In genomic region chr15:44050565-44051274, GRCm38 (mm10) we compare ENCODE assay signal across 25 mouse cellular contexts.
A peak's percentile ranks its signal among the peaks of the same experiment; 100 is the strongest.
DNase-seq lines count a peak whose midpoint lies in the region; ATAC-seq and TF ChIP-seq lines count a peak whose summit lies in the region.
"Had no signal": no experiment of that assay in that cellular context is flagged by ENCODE, and none has a peak within 500 bp of the region (broad histone marks: within the 10 kb centered on the region; RNA-seq: fewer than 3 reads in every experiment).

No protein-coding gene starts in this region.

- H3K9me3 ChIP-seq in forebrain, embryonic 16.5 days (ENCODE audit: control insufficient read depth, low read length): no peaks in the 10 kb centered on the region
- no peaks in the 10 kb centered on the region for H3K9me3 ChIP-seq in forebrain, embryonic 11.5 days (ENCODE audit: control insufficient read depth, low read length)
- H3K9me3 ChIP-seq in limb, embryonic 14.5 days (ENCODE audit: control insufficient read depth, low read length): no peaks in the 10 kb centered on the region
- H3K9me3 ChIP-seq in limb, embryonic 10.5 days (replicated peaks): no peaks in the 10 kb centered on the region
- H3K9me3 ChIP-seq in lung, embryonic 16.5 days (ENCODE audit: control insufficient read depth, low read length): no peaks in the 10 kb centered on the region; the same call in 1 of the 2 replicates
- H3K9me3 ChIP-seq: embryonic facial prominence, embryonic 15.5 days; forebrain, embryonic 12.5 days; heart, embryonic 15.5 days; hindbrain, embryonic 15.5 days; intestine, embryonic 15.5 days had no signal

- H3K4me1 ChIP-seq in forebrain, embryonic 16.5 days (replicated peaks; ENCODE audit: control insufficient read depth, insufficient read depth, low read length): no peaks in the 10 kb centered on the region
- no peaks in the 10 kb centered on the region for H3K4me1 ChIP-seq in forebrain, embryonic 11.5 days (replicated peaks; ENCODE audit: control insufficient read depth, insufficient read depth, low read length)
- H3K4me1 ChIP-seq in limb, embryonic 14.5 days (ENCODE audit: control insufficient read depth, insufficient read depth, low read length): no peaks in the 10 kb centered on the region
- H3K4me1 ChIP-seq in limb, embryonic 10.5 days: no peaks in the 10 kb centered on the region
- H3K4me1 ChIP-seq in lung, embryonic 16.5 days (replicated peaks; ENCODE audit: control insufficient read depth, insufficient read depth, low read length): no peaks in the 10 kb centered on the region
- H3K4me1 ChIP-seq: embryonic facial prominence, embryonic 15.5 days; forebrain, embryonic 12.5 days; heart, embryonic 12.5 days; heart, embryonic 15.5 days; hindbrain, embryonic 15.5 days; intestine, embryonic 15.5 days had no signal

- TF ChIP-seq POLR2A in limb, embryonic 14.5 days (IDR thresholded peaks at IDR 0.05; ENCODE audit: borderline replicate concordance, extremely low read depth, insufficient read depth, insufficient read length): no peak
- TF ChIP-seq POLR2A in brain, embryonic 14.5 days (IDR thresholded peaks at IDR 0.05; ENCODE audit: borderline replicate concordance, extremely low read depth, insufficient read depth, insufficient read length, poor library complexity, severe bottlenecking): no peak

- no peak overlapping the region for H3K4me2 ChIP-seq in forebrain, embryonic 16.5 days (ENCODE audit: low read length)
- no peak overlapping the region for H3K4me2 ChIP-seq in forebrain, embryonic 11.5 days (ENCODE audit: low read depth, low read length, severe bottlenecking)
- no peak overlapping the region for H3K4me2 ChIP-seq in limb, embryonic 14.5 days (replicated peaks; ENCODE audit: low read depth, low read length, severe bottlenecking)
- H3K4me2 ChIP-seq in lung, embryonic 16.5 days (ENCODE audit: low read depth, low read length): no peak overlapping the region
- H3K4me2 ChIP-seq: embryonic facial prominence, embryonic 15.5 days; forebrain, embryonic 12.5 days; heart, embryonic 12.5 days; heart, embryonic 15.5 days; hindbrain, embryonic 15.5 days; intestine, embryonic 15.5 days had no signal

- TF ChIP-seq CTCF in brain, embryonic 14.5 days (IDR thresholded peaks at IDR 0.05; ENCODE audit: borderline replicate concordance, extremely low read depth, insufficient read depth, insufficient read length): no peak

- H3K27ac ChIP-seq in forebrain, embryonic 16.5 days (ENCODE audit: low read length): no peak overlapping the region
- no peak overlapping the region for H3K27ac ChIP-seq in forebrain, embryonic 11.5 days (ENCODE audit: low read depth, low read length)
- H3K27ac ChIP-seq in limb, embryonic 14.5 days (replicated peaks; ENCODE audit: low read depth, low read length): no peak overlapping the region
- H3K27ac ChIP-seq in limb, embryonic 10.5 days: no peak overlapping the region
- H3K27ac ChIP-seq in lung, embryonic 16.5 days (ENCODE audit: low read length): no peak overlapping the region
- H3K27ac ChIP-seq: embryonic facial prominence, embryonic 15.5 days; forebrain, embryonic 12.5 days; heart, embryonic 15.5 days; hindbrain, embryonic 15.5 days; intestine, embryonic 15.5 days had no signal

- no peak for DNase-seq in forebrain, embryonic 11.5 days (ENCODE audit: low spot score)
- peak; percentile 5 for DNase-seq in limb, embryonic 14.5 days (ENCODE audit: low spot score)
- no peak for DNase-seq in limb, embryonic 10.5 days (ENCODE audit: low spot score)
- no peak for DNase-seq in lung, postnatal 14 days
- DNase-seq in brain, embryonic 14.5 days (ENCODE audit: low read depth): peak; percentile 37
- no peak for DNase-seq in right cerebral cortex, adult 2 months (ENCODE audit: low spot score in 2 of 2)
- DNase-seq: adrenal gland, postnatal 14 days; cerebellum, adult 11-12 months; cerebellum, adult 8-10 months; cerebellum, postnatal 10 days; cerebellum, postnatal 36 days; embryo, embryonic 11 days; gastrocnemius, postnatal 25 days; heart, adult 18-20 months; heart, postnatal 10 days; heart, postnatal 36 days had no signal

- H3K4me3 ChIP-seq in forebrain, embryonic 16.5 days (replicated peaks; ENCODE audit: low read length): no peak overlapping the region
- no peak overlapping the region for H3K4me3 ChIP-seq in forebrain, embryonic 11.5 days (ENCODE audit: low read depth, low read length)
- H3K4me3 ChIP-seq in limb, embryonic 14.5 days (replicated peaks; ENCODE audit: low read length): no peak overlapping the region
- H3K4me3 ChIP-seq in limb, embryonic 10.5 days: no peak overlapping the region
- H3K4me3 ChIP-seq in lung, embryonic 16.5 days (ENCODE audit: low read length): no peak overlapping the region
- H3K4me3 ChIP-seq: embryonic facial prominence, embryonic 15.5 days; forebrain, embryonic 12.5 days; heart, embryonic 12.5 days; heart, embryonic 15.5 days; hindbrain, embryonic 15.5 days; intestine, embryonic 15.5 days had no signal

- peak; percentile 40; the same call in 1 of the 2 replicates for ATAC-seq in forebrain, embryonic 16.5 days
- no peak for ATAC-seq in forebrain, embryonic 11.5 days (replicated peaks; ENCODE audit: low FRiP score)
- ATAC-seq in limb, embryonic 14.5 days (ENCODE audit: low FRiP score, low read depth): no peak
- ATAC-seq in lung, embryonic 16.5 days (ENCODE audit: low read depth): peak; percentile 96
- ATAC-seq: intestine, embryonic 15.5 days; Patski had no signal

- no peaks in the 10 kb centered on the region for H3K36me3 ChIP-seq in forebrain, embryonic 16.5 days (ENCODE audit: control insufficient read depth, insufficient read depth)
- H3K36me3 ChIP-seq in forebrain, embryonic 11.5 days (ENCODE audit: control insufficient read depth, insufficient read depth, low read length): no peaks in the 10 kb centered on the region
- no peaks in the 10 kb centered on the region for H3K36me3 ChIP-seq in limb, embryonic 14.5 days (ENCODE audit: control insufficient read depth, insufficient read depth, low read length)
- H3K36me3 ChIP-seq in limb, embryonic 10.5 days: no peaks in the 10 kb centered on the region
- no peaks in the 10 kb centered on the region for H3K36me3 ChIP-seq in lung, embryonic 16.5 days (ENCODE audit: control insufficient read depth, insufficient read depth, low read length)
- H3K36me3 ChIP-seq: embryonic facial prominence, embryonic 15.5 days; forebrain, embryonic 12.5 days; heart, embryonic 12.5 days; heart, embryonic 15.5 days; hindbrain, embryonic 15.5 days; intestine, embryonic 15.5 days had no signal

- no peaks in the 10 kb centered on the region for H3K27me3 ChIP-seq in forebrain, embryonic 16.5 days (replicated peaks; ENCODE audit: control insufficient read depth, insufficient read depth, low read length)
- no peaks in the 10 kb centered on the region for H3K27me3 ChIP-seq in forebrain, embryonic 11.5 days (ENCODE audit: control insufficient read depth, insufficient read depth, low read length)
- H3K27me3 ChIP-seq in limb, embryonic 14.5 days (ENCODE audit: control insufficient read depth, insufficient read depth, low read length): no peaks in the 10 kb centered on the region
- no peaks in the 10 kb centered on the region for H3K27me3 ChIP-seq in limb, embryonic 10.5 days (ENCODE audit: low read depth, poor library complexity, severe bottlenecking)
- no peaks in the 10 kb centered on the region for H3K27me3 ChIP-seq in lung, embryonic 16.5 days (ENCODE audit: control insufficient read depth, insufficient read depth, low read depth, low read length)
- H3K27me3 ChIP-seq: embryonic facial prominence, embryonic 15.5 days; forebrain, embryonic 12.5 days; heart, embryonic 12.5 days; heart, embryonic 15.5 days; hindbrain, embryonic 15.5 days; intestine, embryonic 15.5 days had no signal

- no peak overlapping the region for H3K9ac ChIP-seq in forebrain, embryonic 16.5 days (replicated peaks; ENCODE audit: low read depth, low read length)
- no peak overlapping the region for H3K9ac ChIP-seq in forebrain, embryonic 11.5 days (ENCODE audit: low read length)
- H3K9ac ChIP-seq in limb, embryonic 14.5 days (ENCODE audit: low read depth, low read length, severe bottlenecking): no peak overlapping the region
- no peak overlapping the region for H3K9ac ChIP-seq in lung, embryonic 16.5 days (ENCODE audit: low read length)
- H3K9ac ChIP-seq: embryonic facial prominence, embryonic 15.5 days; forebrain, embryonic 12.5 days; heart, embryonic 12.5 days; heart, embryonic 15.5 days; hindbrain, embryonic 15.5 days; intestine, embryonic 15.5 days had no signal

- 60% methylated on average over 1 of the region's 1 CpGs for WGBS in forebrain, embryonic 16.5 days
- WGBS in forebrain, embryonic 11.5 days: 79% methylated on average over 1 of the region's 1 CpGs
- 45% methylated on average over 1 of the region's 1 CpGs for WGBS in limb, embryonic 14.5 days
- 89% methylated on average over 1 of the region's 1 CpGs for WGBS in limb, embryonic 10.5 days
- WGBS in lung, embryonic 16.5 days: 44% methylated on average over 1 of the region's 1 CpGs

Comparison
In these comparisons a context has a peak if more than half of its experiments do, and no peak if none do; other contexts are left out.
1. ATAC-seq: peak in forebrain, embryonic 16.5 days (single experiment) and lung, embryonic 16.5 days (single experiment); none in forebrain, embryonic 11.5 days (single experiment) and limb, embryonic 14.5 days (single experiment).
2. DNase-seq: peak in limb, embryonic 14.5 days (single experiment) and brain, embryonic 14.5 days (single experiment); none in forebrain, embryonic 11.5 days (single experiment), limb, embryonic 10.5 days (single experiment), lung, postnatal 14 days (single experiment) and right cerebral cortex, adult 2 months (0 of 2).